In the genomic region with DNA sequence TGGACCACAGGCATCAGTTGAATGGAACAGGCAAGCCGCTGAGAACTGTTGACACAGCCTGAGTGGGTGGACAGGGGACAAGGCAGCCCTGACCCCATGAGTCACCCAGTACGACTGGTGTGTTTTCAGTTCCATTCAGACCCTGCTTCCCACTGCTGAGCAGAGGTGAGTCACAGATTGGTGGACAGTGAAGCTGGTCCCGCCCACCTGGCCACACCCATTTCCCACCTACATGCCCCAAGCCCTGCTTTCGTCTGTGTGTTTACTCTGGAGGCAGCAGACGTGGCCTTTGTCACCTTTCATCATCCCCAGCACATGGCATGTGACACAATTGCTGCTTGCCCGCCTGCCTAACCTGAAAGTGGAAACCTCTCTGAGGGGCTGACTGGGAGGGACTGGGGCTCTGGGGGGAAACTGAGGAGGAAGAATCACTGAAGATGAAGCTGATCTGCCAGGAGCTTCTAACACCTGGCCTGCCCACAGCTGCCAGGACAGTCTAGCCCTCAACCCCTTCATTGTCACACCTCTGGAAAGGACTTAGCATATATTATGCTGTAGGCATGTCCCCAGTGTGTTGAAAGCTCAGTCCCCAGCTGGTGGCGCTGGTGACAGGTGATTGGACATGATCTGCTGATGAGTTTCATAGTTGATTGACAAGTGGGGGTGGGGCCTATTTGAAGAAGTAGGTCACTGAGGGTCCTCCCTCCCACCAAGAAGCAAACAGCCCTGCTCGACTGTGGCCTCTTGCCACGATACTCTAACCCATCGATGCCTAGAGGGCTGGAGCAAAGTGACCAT, we compare ENCODE assay signal across 11 mouse cellular contexts.
DNase-seq lines count a peak whose midpoint lies in the region; TF ChIP-seq lines count a peak whose summit lies in the region.
"Had no signal": no experiment of that assay in that cellular context is flagged by ENCODE, and none has a peak within 500 bp of the region (broad histone marks: within the 10 kb centered on the region; RNA-seq: fewer than 3 reads in every experiment).

No protein-coding gene starts in this region.

- no peak overlapping the region for H3K4me3 ChIP-seq in lung, adult 2 months (replicated peaks; ENCODE audit: extremely low read depth, low read depth, low read length)
- H3K4me3 ChIP-seq: embryonic facial prominence, embryonic 12.5 days had no signal

- TF ChIP-seq POLR2A in lung, adult 2 months (IDR thresholded peaks at IDR 0.05; ENCODE audit: borderline replicate concordance, extremely low read depth, low read depth, low read length): no peak

- 0 out of 2 replicates have a peak, but pooled peaks have one; percentile 11 for TF ChIP-seq CTCF in lung, adult 2 months (IDR thresholded peaks at IDR 0.05; ENCODE audit: insufficient read depth, low read length)

- intact Hi-C loops in left cerebral cortex, postnatal 4 days (cut with DNase I): no loop called here

- H3K4me1 ChIP-seq in lung, adult 2 months (ENCODE audit: control insufficient read depth, insufficient read depth, low read length): no peaks in the 10 kb centered on the region

- no peak for DNase-seq in lung, adult 2 months
- DNase-seq in lung, postnatal 25 days (ENCODE audit: low spot score): no peak
- peak; percentile 86 for DNase-seq in Muller cell, postnatal 12 days (ENCODE audit: inconsistent ontology term)
- DNase-seq in fibroblast of lung, adult 2 months (ENCODE audit: low read depth): peak; percentile 73
- DNase-seq in retina, embryonic 14.5 days (ENCODE audit: low spot score): peak; percentile 63
- no peak for DNase-seq in frontal cortex, postnatal 14 days (ENCODE audit: low spot score in 2 of 2)
- no peak for DNase-seq in left cerebral cortex, postnatal 4 days
- no peak for DNase-seq in spleen, postnatal 4 days (ENCODE audit: low spot score in 2 of 2)
- DNase-seq: heart, postnatal 10 days; thymus, adult 18-20 months had no signal

- WGBS in lung, adult 2 months: 30% methylated on average over 10 of the region's 10 CpGs

Comparison
In these comparisons a context has a peak if more than half of its experiments do, and no peak if none do; other contexts are left out.
1. DNase-seq: peak in Muller cell, postnatal 12 days (single experiment), fibroblast of lung, adult 2 months (single experiment) and retina, embryonic 14.5 days (single experiment); none in lung, adult 2 months (single experiment), lung, postnatal 25 days (single experiment), frontal cortex, postnatal 14 days (0 of 2), left cerebral cortex, postnatal 4 days (single experiment) and spleen, postnatal 4 days (0 of 2).